Mouse (Mus musculus) myocyte (in vitro differentiated cells): ENCODE results near the gene Myom1. TPM values are rescaled to one million over a fixed set of nuclear protein-coding genes. Genes with fewer than 3 reads are reported as not detected.

Source experiments
- H3K27me3 ChIP-seq: one replicate; pipeline ENCODE4 v1.6.1; 2011; ENCODE audit not compliant: control insufficient read depth, insufficient read depth, insufficient read length
- H3K36me3 ChIP-seq: one replicate; pipeline ENCODE4 v1.6.1; 2011; ENCODE audit not compliant: control insufficient read depth, insufficient read depth
- H3K4me2 ChIP-seq: one replicate; pipeline ENCODE4 v1.6.1; 2011; ENCODE audit warnings: low read depth, control low read depth
- H3K4me3 ChIP-seq: one replicate; pipeline ENCODE4 v1.5.1; 2011; ENCODE audit warnings: mild to moderate bottlenecking, control low read depth, moderate library complexity
- H3K79me2 ChIP-seq: one replicate; pipeline ENCODE4 v1.6.1; 2011; ENCODE audit not compliant: control insufficient read depth, insufficient read depth
- H3ac ChIP-seq: one replicate; pipeline ENCODE4 v1.6.1; 2011; ENCODE audit not compliant: control insufficient read depth, insufficient read length
- CEBPB ChIP-seq: IDR thresholded peaks from 2 replicates; pipeline ENCODE4 v1.6.1; 2011; ENCODE audit warnings: mild to moderate bottlenecking, moderate library complexity; ENCODE audit not compliant: poor library complexity, insufficient read depth, severe bottlenecking
- E2F4 ChIP-seq: IDR thresholded peaks from one replicate; pipeline ENCODE4 v1.6.1; 2011; ENCODE audit warnings: mild to moderate bottlenecking, control low read depth, moderate library complexity; ENCODE audit not compliant: insufficient read depth
- MAX ChIP-seq: IDR thresholded peaks from one replicate; pipeline ENCODE4 v1.6.1; 2011; ENCODE audit warnings: low read depth, mild to moderate bottlenecking, control low read depth
- MYOD1 ChIP-seq, 3 experiments: IDR thresholded peaks; one replicate each; pipeline ENCODE4 v1.6.1; 2011; ENCODE audit warnings: control low read depth in 2 of 3, low read depth in 2 of 3, mild to moderate bottlenecking in 2 of 3, moderate library complexity in 1 of 3; ENCODE audit not compliant: insufficient read length in 2 of 3, control insufficient read depth in 1 of 3
- MYOG ChIP-seq, 3 experiments: IDR thresholded peaks; one replicate each; pipeline ENCODE4 v1.6.1; 2011; ENCODE audit warnings: control low read depth in 2 of 3, low read depth in 2 of 3, mild to moderate bottlenecking in 2 of 3; ENCODE audit not compliant: insufficient read length in 2 of 3, control insufficient read depth in 1 of 3, insufficient read depth in 1 of 3
- POLR2A ChIP-seq: IDR thresholded peaks from one replicate; pipeline ENCODE4 v1.6.1; 2011; ENCODE audit warnings: low read depth, mild to moderate bottlenecking, control low read depth, moderate library complexity; ENCODE audit not compliant: insufficient read length
- POLR2AphosphoS2 ChIP-seq: IDR thresholded peaks from one replicate; pipeline ENCODE4 v1.6.1; 2011; ENCODE audit warnings: low read depth, control low read depth; ENCODE audit not compliant: insufficient read length
- REST ChIP-seq: IDR thresholded peaks from one replicate; pipeline ENCODE4 v1.6.1; 2011; ENCODE audit warnings: mild to moderate bottlenecking, control low read depth, moderate library complexity; ENCODE audit not compliant: insufficient read depth, insufficient read length
- SRF ChIP-seq: IDR thresholded peaks from one replicate; pipeline ENCODE4 v1.6.1; 2011; ENCODE audit warnings: low read depth; ENCODE audit not compliant: control insufficient read depth, insufficient read length
- TCF12 ChIP-seq: IDR thresholded peaks from one replicate; pipeline ENCODE4 v1.6.1; 2011; ENCODE audit warnings: mild to moderate bottlenecking, control low read depth; ENCODE audit not compliant: poor library complexity, insufficient read depth, severe bottlenecking
- TCF3 ChIP-seq: IDR thresholded peaks from one replicate; pipeline ENCODE4 v1.6.1; 2011; ENCODE audit warnings: low read depth, control low read depth; ENCODE audit not compliant: insufficient read length
- USF1 ChIP-seq: IDR thresholded peaks from one replicate; pipeline ENCODE4 v1.6.1; 2011; ENCODE audit warnings: low read depth, mild to moderate bottlenecking, control low read depth, moderate library complexity
- polyA plus RNA-seq: library from polyadenylated mRNA; unstranded; fragments of >200 nt; fragmentation: generic; extraction: Trizol; gene quantifications from one replicate; pipeline ENCODE4 v1.2.1, GENCODE M21; 2012; ENCODE audit warnings: missing spikeins

Gene Myom1
- polyA plus RNA-seq, 1 experiment, result 52.7 TPM

DNA sequence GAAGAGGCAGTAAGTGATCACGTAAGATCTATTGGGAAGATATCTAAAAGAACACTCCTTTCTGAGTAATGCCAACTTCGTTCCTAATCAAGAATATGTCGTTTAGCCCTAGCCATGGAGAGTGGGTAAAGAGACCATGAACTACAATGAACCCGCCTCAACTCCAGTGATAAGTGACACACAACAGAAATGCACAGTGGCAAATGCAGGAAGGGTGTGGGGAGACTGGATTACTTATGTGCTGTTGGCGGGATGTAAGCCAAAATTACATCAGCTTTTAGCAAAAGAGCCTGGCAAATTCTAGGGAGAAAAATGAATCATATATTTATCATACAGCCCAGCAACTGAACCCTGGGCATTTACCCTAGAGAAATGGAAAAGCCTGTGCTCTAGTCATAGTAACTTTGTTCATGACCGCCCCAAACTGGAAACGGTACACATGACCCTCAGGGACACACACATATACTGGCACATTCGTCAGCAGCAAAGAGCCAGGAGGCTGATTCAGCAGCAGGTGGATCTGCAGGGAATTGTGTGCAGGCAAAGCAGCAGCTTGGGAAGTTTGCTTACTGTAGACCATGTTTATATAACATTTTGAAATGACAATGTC lies 121.7 kb downstream of the Myom1 start:
- H3K4me2 ChIP-seq, result no peak overlapping the region
- H3K27me3 ChIP-seq, result no peaks in the 10 kb centered on the region
- no peak overlapping the region for H3ac ChIP-seq
- H3K36me3 ChIP-seq, result no peaks in the 10 kb centered on the region
- H3K4me3 ChIP-seq, result no peak overlapping the region
- TF ChIP-seq CEBPB, result peak; percentile 60; the same call in 1 of the 2 replicates
- no peak for TF ChIP-seq POLR2AphosphoS2
- H3K79me2 ChIP-seq, result no peaks in the 10 kb centered on the region

DNA sequence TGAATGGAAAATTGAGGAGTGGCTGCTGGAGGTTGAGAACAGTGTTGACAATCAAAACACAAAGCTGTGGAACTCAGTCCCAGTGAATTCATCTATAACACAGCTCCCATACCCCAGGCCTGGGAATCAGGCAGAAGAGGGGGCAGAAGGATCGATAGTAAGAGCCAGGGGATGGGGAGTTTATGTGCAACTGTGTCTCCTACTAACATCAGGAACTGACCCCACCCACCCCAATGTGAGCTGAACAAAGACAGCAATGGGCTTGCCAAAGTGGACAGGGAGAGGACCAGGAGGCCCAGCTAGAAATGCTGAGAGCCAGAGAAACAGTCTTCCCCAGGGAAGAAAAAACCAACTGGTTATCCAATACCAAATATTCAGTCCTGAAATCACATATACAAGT lies 122.2 kb downstream of the Myom1 start:
- H3K36me3 ChIP-seq, result no peaks in the 10 kb centered on the region
- no peak overlapping the region for H3K4me3 ChIP-seq
- TF ChIP-seq MYOD1 (IDR thresholded peaks at IDR 0.05; ENCODE audit: control insufficient read depth in 1 of 3, insufficient read length in 2 of 3, low read depth in 2 of 3) (no peak), TCF12 (no peak), TCF3 (no peak), SRF (no peak), POLR2AphosphoS2 (no peak), MAX (no peak), POLR2A (no peak), MYOG (IDR thresholded peaks at IDR 0.05; ENCODE audit: control insufficient read depth in 1 of 3, insufficient read depth in 1 of 3, insufficient read length in 2 of 3, low read depth in 2 of 3) (no peak), REST (no peak), USF1 (no peak), CEBPB (no peak), E2F4 (no peak)
- no peak overlapping the region for H3ac ChIP-seq
- H3K4me2 ChIP-seq, result no peak overlapping the region
- no peaks in the 10 kb centered on the region for H3K79me2 ChIP-seq
- H3K27me3 ChIP-seq, result no peaks in the 10 kb centered on the region

DNA sequence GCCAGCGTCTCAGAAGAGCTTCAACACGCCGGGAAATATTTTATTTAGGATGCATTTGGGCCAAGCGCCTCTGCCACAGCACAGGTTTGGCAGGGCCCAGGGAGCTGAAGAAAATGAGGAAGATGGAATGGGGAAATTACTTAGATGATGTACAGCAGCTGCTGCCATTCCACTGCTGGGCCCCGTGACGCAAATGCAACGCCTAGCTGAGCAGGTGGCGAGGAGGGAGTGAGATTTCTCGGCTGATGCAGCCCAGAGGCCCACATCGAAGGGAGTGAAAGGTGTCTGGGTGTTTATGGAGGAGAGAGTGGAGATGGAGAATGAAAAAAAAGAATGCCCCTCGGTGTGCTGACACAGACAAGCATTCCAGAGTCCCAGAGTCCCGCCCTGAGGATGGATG lies 123.1 kb downstream of the Myom1 start:
- H3K36me3 ChIP-seq, result no peaks in the 10 kb centered on the region
- no peak overlapping the region for H3ac ChIP-seq
- H3K27me3 ChIP-seq, result no peaks in the 10 kb centered on the region
- H3K4me3 ChIP-seq, result no peak overlapping the region
- TF ChIP-seq CEBPB, result no peak
- TF ChIP-seq MYOD1 (IDR thresholded peaks at IDR 0.05; ENCODE audit: control insufficient read depth in 1 of 3, insufficient read length in 2 of 3, low read depth in 2 of 3), result no peak
- TF ChIP-seq POLR2A, result no peak
- no peak for TF ChIP-seq USF1
- TF ChIP-seq MAX, result no peak
- no peak for TF ChIP-seq TCF3
- TF ChIP-seq REST, result no peak
- no peak for TF ChIP-seq POLR2AphosphoS2
- H3K79me2 ChIP-seq, result no peaks in the 10 kb centered on the region
- H3K4me2 ChIP-seq, result no peak overlapping the region

DNA sequence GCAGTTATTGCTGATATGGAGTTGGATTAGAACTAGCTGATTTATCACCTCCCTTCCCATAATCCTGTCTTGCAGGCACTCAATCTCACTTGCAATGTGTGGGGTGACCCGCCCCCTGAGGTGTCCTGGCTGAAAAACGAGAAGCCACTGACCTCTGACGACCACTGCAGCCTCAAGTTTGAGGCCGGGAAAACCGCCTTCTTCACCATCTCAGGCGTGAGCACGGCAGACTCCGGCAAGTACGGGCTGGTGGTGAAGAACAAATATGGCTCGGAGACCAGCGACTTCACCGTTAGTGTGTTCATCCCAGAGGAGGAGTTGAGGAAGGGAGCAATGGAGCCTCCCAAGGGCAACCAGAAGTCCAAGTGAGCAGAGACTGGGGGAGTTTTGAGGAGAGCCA lies 123.6 kb downstream of the Myom1 start:
- H3K27me3 ChIP-seq, result no peaks in the 10 kb centered on the region
- no peak overlapping the region for H3K4me2 ChIP-seq
- H3K79me2 ChIP-seq, result no peaks in the 10 kb centered on the region
- TF ChIP-seq POLR2AphosphoS2 (no peak), MAX (no peak), MYOD1 (IDR thresholded peaks at IDR 0.05; ENCODE audit: control insufficient read depth in 1 of 3, insufficient read length in 2 of 3, low read depth in 2 of 3) (no peak), USF1 (no peak)
- H3ac ChIP-seq, result no peak overlapping the region
- H3K36me3 ChIP-seq, result no peaks in the 10 kb centered on the region
- no peak overlapping the region for H3K4me3 ChIP-seq

DNA sequence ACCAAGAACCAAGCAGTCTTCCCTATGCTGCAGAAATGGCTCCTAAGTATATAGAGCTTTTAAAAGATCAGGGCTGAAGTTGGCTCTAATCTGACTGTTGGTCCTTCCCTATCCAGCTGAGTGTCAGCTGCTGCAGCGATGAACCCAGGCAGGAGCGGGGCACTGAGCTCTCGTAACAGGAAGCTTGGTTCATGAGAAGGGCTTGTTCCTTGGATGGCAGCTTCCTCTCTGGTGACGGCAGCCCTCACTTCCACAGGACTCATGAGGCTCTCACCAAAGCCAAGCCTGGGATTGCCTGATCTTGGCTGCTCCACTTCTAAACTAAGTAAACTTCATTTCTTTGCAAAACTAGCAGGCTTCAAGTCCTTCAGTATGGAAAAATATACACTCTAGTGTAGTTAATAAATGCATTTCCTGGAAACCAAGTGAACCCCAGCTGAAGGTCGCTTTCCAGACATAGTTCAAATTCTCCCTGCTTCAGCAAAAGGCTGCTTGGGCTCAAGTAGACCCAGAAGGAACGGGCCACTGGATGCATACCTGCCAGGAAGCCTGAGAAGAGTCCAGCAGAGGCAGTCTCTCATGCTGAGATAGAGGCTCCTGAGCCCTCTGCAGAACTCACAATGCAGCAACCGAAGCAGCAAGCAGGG lies 125.2 kb downstream of the Myom1 start:
- TF ChIP-seq REST, result no peak
- TF ChIP-seq SRF, result no peak
- no peak for TF ChIP-seq E2F4
- TF ChIP-seq TCF3, result no peak
- no peak for TF ChIP-seq MAX
- TF ChIP-seq CEBPB, result no peak
- no peak for TF ChIP-seq TCF12
- TF ChIP-seq POLR2AphosphoS2, result no peak
- no peak for TF ChIP-seq MYOD1 (IDR thresholded peaks at IDR 0.05; ENCODE audit: control insufficient read depth in 1 of 3, insufficient read length in 2 of 3, low read depth in 2 of 3)
- TF ChIP-seq POLR2A, result no peak
- no peak overlapping the region for H3ac ChIP-seq
- no peaks in the 10 kb centered on the region for H3K27me3 ChIP-seq
- H3K4me3 ChIP-seq, result no peak overlapping the region
- H3K4me2 ChIP-seq, result no peak overlapping the region
- H3K36me3 ChIP-seq, result no peaks in the 10 kb centered on the region
- no peaks in the 10 kb centered on the region for H3K79me2 ChIP-seq
